Mouse (Mus musculus): Measurements from ENCODE around the gene B3galt4.

DNA sequence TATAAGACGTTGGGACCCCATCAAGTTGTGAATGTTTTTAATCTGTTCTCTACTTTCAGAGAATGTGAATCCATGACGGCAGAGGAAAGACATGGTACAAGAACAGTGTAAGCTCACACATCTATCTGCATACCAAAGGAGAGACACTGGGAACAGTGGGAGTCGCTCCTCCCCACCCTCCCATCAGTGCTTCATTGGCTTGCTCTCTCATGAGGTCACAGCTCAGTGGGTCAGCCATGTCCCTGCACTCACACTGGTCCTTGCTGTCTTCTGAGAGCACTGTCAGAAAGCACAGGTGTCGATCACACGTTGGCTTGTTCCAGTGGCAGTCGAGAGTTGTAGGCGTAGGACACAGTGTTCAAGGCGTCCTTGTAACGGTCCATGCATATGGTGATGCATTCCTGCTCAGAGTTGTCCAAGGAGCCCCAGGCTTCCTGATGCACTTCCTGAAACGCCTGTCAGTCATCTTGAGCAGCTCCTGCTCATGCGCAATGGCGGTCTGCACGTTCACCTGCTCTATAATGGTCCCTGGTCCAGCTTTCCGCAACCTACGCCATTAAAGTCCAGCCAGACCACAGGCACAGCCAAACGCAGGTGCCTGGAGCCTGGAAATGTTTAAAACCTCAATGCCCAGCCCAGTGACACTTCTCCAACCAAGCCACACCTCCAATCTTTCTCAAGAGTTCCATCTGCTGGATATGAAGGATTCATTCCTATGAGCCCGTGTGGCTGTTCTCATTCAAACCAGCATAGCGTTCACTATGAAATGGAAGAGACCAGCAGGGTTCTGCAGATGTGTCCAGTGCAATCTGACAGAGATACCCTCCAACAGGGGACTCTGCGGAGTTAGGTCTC lies 29.1 kb upstream of the B3galt4 start:
- TF ChIP-seq POLR2A (IDR thresholded peaks at IDR 0.05; ENCODE audit: insufficient read depth, low read length) (no peak), CTCF (IDR thresholded peaks at IDR 0.05; ENCODE audit: low read depth, low read length) (no peak)

Measured in ES-Bruce4 (cell line).